Mouse (Mus musculus) left cerebral cortex, postnatal 36 days (tissue): ENCODE data around the gene Swsap1. TPM values are rescaled to one million over a fixed set of nuclear protein-coding genes. Genes with fewer than 3 reads are reported as not detected.

Experiments
- DNase-seq, 2 experiments: peaks; one replicate each; pipeline ENCODE4 v3.0.0; 2021 to 2022; ENCODE audit warnings: low spot score in 2 of 2, mixed read lengths in 1 of 2
- intact Hi-C: fragments of 180-260 bp; cut with DNase I; formaldehyde crosslinking; loops from one replicate; pipeline ENCODE4 v1.15.1; 2025
- total RNA-seq, 2 experiments: library from RNA; stranded (reverse); gene quantifications; 2 replicates each; pipeline ENCODE4 v1.2.3; 2021

The Swsap1 gene
- total RNA-seq, 2 experiments from 2014 or later, result 14.8 to 15.2 TPM

- no peak for DNase-seq
- intact Hi-C loops, result loop anchor here (5.0 kb wide), 1 partner anchor 92 kb away; the partner anchor contains the start of gene Elavl3
Measured at GRCm38 (mm10) chr9:21960558-21961208, 5.1 kb downstream of the Swsap1 start.

DNA sequence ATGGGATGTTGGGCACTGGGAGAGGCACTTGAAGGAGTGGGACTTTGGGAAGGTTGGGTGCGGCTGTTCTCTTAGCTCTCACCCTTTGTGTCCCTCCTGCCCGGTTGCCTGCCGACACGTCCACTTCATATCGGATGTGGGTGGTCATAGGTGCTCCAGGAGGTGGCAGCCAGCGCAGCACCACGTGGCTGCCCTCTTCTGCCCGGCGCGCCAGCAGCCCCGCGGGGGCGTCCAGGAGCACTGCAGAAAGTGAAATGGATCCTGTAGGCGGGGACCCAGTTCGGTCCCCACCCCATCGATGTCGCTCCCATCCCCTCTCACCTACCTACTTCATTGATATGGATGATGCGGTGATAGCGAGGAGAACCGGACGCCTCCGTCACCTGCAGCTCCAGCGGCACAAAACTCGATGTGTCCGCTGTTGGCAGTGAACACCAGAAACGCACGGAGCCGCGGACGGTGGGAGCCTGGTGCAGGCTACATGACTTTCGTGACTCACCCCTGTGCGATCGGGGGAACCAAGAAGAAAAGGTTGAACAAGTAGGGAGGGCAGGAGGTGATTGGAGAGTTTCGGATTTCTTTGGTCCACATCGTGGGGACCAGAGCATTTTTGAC, 5.9 kb downstream of the Swsap1 start:
- intact Hi-C loops, result loop anchor here (5.0 kb wide), 1 partner anchor 91 kb away; the partner anchor contains the start of gene Elavl3
- DNase-seq, result no peak

DNA sequence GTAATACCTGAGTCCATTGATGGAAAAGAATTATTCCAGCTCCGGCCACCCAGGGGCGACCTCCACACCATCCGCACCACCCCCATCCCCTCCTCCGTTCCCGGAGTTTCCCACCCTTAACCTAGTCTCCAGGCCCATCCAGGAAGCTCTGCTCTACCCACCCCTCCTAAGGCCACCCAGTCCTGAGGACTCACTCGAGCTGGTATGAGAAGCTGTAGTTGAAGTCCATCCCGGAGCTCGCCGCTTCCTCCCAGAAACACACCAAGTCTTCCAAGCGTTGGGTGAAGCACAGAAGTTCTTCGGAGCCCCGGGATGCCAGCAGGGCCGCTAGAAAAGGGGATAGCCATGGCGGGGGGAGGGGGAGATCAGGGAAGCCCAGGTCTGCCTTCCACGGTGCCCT, 6.5 kb downstream of the Swsap1 start:
- DNase-seq, result no peak
- intact Hi-C loops, result loop anchor here (5.0 kb wide), 1 partner anchor 90 kb away; the partner anchor contains the start of gene Elavl3

DNA sequence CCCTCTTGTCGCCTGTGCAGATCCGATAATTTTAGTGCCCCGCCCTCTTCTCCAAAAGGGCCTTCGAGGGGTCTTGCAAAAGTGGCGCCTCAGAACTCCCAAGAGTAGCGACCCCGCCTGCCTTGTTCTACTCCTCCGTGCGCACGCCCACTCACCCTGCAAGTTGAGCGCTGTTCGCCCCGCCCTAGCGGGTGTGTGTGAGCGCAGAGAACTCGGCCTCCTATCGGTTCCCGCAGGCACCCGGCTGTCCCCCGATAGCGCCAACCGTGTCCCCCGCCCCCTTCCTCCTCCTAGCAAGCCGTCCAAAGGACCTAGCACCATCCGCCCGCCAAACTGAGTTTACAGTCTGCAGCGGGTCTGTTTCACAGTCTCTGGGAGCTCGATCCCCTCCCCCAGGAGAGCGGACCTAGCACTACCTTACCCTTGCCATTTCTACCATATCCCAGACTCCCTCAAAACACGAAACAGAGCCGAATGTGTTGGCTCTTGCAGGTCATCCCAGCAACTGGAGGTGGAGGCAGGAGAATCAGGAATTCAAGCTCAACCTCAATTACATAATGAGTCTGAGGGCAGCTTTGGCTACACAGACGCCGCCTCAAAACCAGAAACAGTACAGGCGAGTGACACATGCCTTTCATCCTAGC, 7.0 kb downstream of the Swsap1 start:
- intact Hi-C loops, result loop anchor here (5.0 kb wide), 1 partner anchor 90 kb away; the partner anchor contains the start of gene Elavl3
- DNase-seq, result peak; percentile 76 to 80

GRCm38 (mm10) chr9:21963417-21963816, 7.9 kb downstream of the Swsap1 start, which contains the start of gene Epor:
TSS of gene Epor (minus strand) at chr9:21963506.
- no peak for DNase-seq
- intact Hi-C loops, result loop anchor here (5.0 kb wide), 1 partner anchor 89 kb away; the partner anchor contains the start of gene Elavl3

DNA sequence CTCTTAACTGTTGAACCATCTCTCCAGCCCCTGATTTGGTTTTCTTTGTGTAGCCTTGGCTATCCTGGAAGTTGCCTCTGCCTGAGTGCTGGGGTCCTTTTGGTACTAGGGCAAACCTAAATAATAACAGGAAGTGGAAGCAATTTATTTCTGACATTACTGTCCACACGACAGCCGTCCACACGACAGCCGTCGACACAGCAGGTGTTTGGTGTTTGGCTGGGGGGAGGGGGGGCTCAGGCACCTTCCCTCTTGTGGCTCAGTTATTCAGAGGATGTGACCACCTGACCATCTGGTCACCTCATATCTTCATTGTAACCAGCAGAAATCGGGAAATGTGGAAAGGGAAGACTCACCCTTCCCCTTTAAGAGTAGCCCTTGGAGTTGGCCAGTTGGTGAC, 13.3 kb downstream of the Swsap1 start:
- no peak for DNase-seq
- intact Hi-C loops, result no loop called here

DNA sequence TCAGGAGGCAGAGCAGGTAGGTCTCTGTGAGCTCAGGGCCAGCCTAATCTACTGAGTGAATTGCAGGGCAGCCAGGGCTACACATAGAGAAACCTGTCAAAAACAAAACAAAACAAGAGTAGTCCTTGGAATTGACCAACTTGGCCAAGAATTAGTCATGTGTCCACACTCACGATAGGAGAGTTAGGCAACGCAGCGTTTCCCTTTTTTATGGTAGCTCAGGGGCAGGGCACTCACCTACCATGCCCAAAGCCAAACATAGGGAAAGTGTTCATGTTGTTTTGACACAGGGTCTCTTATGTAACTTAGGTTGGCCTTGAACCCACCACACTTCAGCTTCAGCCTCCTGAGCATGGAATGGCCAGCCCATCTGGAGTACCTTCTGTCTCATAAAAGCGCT, 13.7 kb downstream of the Swsap1 start:
- intact Hi-C loops, result no loop called here
- no peak for DNase-seq

DNA sequence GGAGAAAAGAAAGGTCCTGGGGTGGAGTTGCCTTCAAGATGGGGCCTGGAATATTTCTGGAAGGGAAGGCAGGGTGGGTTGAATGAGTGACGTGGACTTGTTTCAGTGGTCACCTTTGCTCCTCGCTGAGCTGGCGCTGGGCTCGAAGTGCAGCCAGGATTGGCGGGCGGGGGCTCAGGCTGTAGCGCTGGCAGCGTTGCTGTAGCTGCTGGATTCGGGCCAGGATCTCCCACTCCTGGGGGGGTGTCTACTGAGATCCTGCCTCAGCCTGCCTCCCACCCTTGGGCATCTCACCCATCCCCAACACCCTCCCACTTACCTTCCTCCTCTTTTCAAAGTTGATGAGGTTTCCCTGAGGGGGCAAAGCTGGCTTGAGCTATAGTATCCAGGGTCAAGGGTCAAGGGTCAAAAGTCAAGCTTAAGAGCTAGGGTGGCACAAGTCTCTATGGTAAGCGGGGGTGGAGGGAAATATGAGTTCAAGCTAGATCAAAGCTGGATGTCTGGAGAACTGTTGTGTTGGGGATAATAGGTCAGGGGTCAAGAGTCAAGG, 21.1 kb downstream of the Swsap1 start:
- intact Hi-C loops, result loop anchor here (10.0 kb wide), 1 partner anchor 168 kb away; no protein-coding TSS in a partner anchor
- no peak for DNase-seq

GRCm38 (mm10) chr9:21977331-21977730, 21.8 kb downstream of the Swsap1 start:
- intact Hi-C loops, result loop anchor here (10.0 kb wide), 1 partner anchor 167 kb away; no protein-coding TSS in a partner anchor

GRCm38 (mm10) chr9:21977972-21978371, 22.4 kb downstream of the Swsap1 start:
- no peak for DNase-seq
- intact Hi-C loops, result loop anchor here (10.0 kb wide), 1 partner anchor 167 kb away; no protein-coding TSS in a partner anchor

More at GRCm38 (mm10) chr9:21977331-21977730, 21.8 kb downstream of the Swsap1 start:
- no peak for DNase-seq

GRCm38 (mm10) chr9:21978398-21979128, 23.0 kb downstream of the Swsap1 start:
- intact Hi-C loops, result loop anchor here (10.0 kb wide), 1 partner anchor 166 kb away; no protein-coding TSS in a partner anchor
- no peak for DNase-seq

DNA sequence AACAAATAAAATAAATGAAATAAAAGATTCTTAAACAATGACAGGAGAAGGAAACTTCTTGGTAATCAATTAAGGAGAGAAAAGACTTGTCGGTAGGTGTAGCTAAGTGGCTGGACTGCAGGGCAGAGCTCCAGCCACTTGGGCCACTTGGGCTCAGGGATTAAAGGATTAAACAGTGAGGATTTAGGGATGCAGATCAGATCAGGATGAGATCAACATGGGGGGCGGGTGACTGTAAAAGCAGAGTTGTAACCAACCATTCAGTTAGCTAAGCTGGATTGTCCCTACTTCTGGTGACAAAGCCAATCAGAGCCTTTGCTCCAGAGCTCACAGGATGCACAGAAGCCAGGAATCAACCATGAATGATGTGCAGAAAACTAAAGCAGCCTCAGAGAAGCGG, 28.4 kb downstream of the Swsap1 start:
- intact Hi-C loops, result no loop called here
- no peak for DNase-seq

GRCm38 (mm10) chr9:21987592-21988342, 32.2 kb downstream of the Swsap1 start:
- intact Hi-C loops, result no loop called here
- no peak for DNase-seq

GRCm38 (mm10) chr9:21988421-21989101, 33.0 kb downstream of the Swsap1 start:
- DNase-seq, result no peak
- intact Hi-C loops, result no loop called here

- no peak for DNase-seq
- intact Hi-C loops, result no loop called here
Measured at GRCm38 (mm10) chr9:21989230-21990110, 33.9 kb downstream of the Swsap1 start, which contains the start of gene Rgl3. TSS of gene Rgl3 (minus strand) at chr9:21989446.

GRCm38 (mm10) chr9:21992227-21992626, 36.7 kb downstream of the Swsap1 start:
- DNase-seq, result no peak
- intact Hi-C loops, result no loop called here
